Mouse (Mus musculus) myocyte (in vitro differentiated cells): ENCODE measurements around the gene Rab7. TPM values are rescaled to one million over a fixed set of nuclear protein-coding genes. Genes with fewer than 3 reads are reported as not detected.

Source experiments
- H3K27me3 ChIP-seq: one replicate; pipeline ENCODE4 v1.6.1; 2011; ENCODE audit not compliant: control insufficient read depth, insufficient read depth, insufficient read length
- H3K36me3 ChIP-seq: one replicate; pipeline ENCODE4 v1.6.1; 2011; ENCODE audit not compliant: control insufficient read depth, insufficient read depth
- H3K4me2 ChIP-seq: one replicate; pipeline ENCODE4 v1.6.1; 2011; ENCODE audit warnings: low read depth, control low read depth
- H3K4me3 ChIP-seq: one replicate; pipeline ENCODE4 v1.5.1; 2011; ENCODE audit warnings: mild to moderate bottlenecking, control low read depth, moderate library complexity
- H3K79me2 ChIP-seq: one replicate; pipeline ENCODE4 v1.6.1; 2011; ENCODE audit not compliant: control insufficient read depth, insufficient read depth
- H3ac ChIP-seq: one replicate; pipeline ENCODE4 v1.6.1; 2011; ENCODE audit not compliant: control insufficient read depth, insufficient read length
- CEBPB ChIP-seq: IDR thresholded peaks from 2 replicates; pipeline ENCODE4 v1.6.1; 2011; ENCODE audit warnings: mild to moderate bottlenecking, moderate library complexity; ENCODE audit not compliant: poor library complexity, insufficient read depth, severe bottlenecking
- E2F4 ChIP-seq: IDR thresholded peaks from one replicate; pipeline ENCODE4 v1.6.1; 2011; ENCODE audit warnings: mild to moderate bottlenecking, control low read depth, moderate library complexity; ENCODE audit not compliant: insufficient read depth
- MAX ChIP-seq: IDR thresholded peaks from one replicate; pipeline ENCODE4 v1.6.1; 2011; ENCODE audit warnings: low read depth, mild to moderate bottlenecking, control low read depth
- MYOD1 ChIP-seq, 3 experiments: IDR thresholded peaks; one replicate each; pipeline ENCODE4 v1.6.1; 2011; ENCODE audit warnings: control low read depth in 2 of 3, low read depth in 2 of 3, mild to moderate bottlenecking in 2 of 3, moderate library complexity in 1 of 3; ENCODE audit not compliant: insufficient read length in 2 of 3, control insufficient read depth in 1 of 3
- MYOG ChIP-seq, 3 experiments: IDR thresholded peaks; one replicate each; pipeline ENCODE4 v1.6.1; 2011; ENCODE audit warnings: control low read depth in 2 of 3, low read depth in 2 of 3, mild to moderate bottlenecking in 2 of 3; ENCODE audit not compliant: insufficient read length in 2 of 3, control insufficient read depth in 1 of 3, insufficient read depth in 1 of 3
- POLR2A ChIP-seq: IDR thresholded peaks from one replicate; pipeline ENCODE4 v1.6.1; 2011; ENCODE audit warnings: low read depth, mild to moderate bottlenecking, control low read depth, moderate library complexity; ENCODE audit not compliant: insufficient read length
- POLR2AphosphoS2 ChIP-seq: IDR thresholded peaks from one replicate; pipeline ENCODE4 v1.6.1; 2011; ENCODE audit warnings: low read depth, control low read depth; ENCODE audit not compliant: insufficient read length
- REST ChIP-seq: IDR thresholded peaks from one replicate; pipeline ENCODE4 v1.6.1; 2011; ENCODE audit warnings: mild to moderate bottlenecking, control low read depth, moderate library complexity; ENCODE audit not compliant: insufficient read depth, insufficient read length
- SRF ChIP-seq: IDR thresholded peaks from one replicate; pipeline ENCODE4 v1.6.1; 2011; ENCODE audit warnings: low read depth; ENCODE audit not compliant: control insufficient read depth, insufficient read length
- TCF12 ChIP-seq: IDR thresholded peaks from one replicate; pipeline ENCODE4 v1.6.1; 2011; ENCODE audit warnings: mild to moderate bottlenecking, control low read depth; ENCODE audit not compliant: poor library complexity, insufficient read depth, severe bottlenecking
- TCF3 ChIP-seq: IDR thresholded peaks from one replicate; pipeline ENCODE4 v1.6.1; 2011; ENCODE audit warnings: low read depth, control low read depth; ENCODE audit not compliant: insufficient read length
- USF1 ChIP-seq: IDR thresholded peaks from one replicate; pipeline ENCODE4 v1.6.1; 2011; ENCODE audit warnings: low read depth, mild to moderate bottlenecking, control low read depth, moderate library complexity
- polyA plus RNA-seq: library from polyadenylated mRNA; unstranded; fragments of >200 nt; fragmentation: generic; extraction: Trizol; gene quantifications from one replicate; pipeline ENCODE4 v1.2.1, GENCODE M21; 2012; ENCODE audit warnings: missing spikeins

Rab7 gene
- polyA plus RNA-seq, 1 experiment = 181 TPM

GRCm38 (mm10) chr6:87991886-87992285 is 53.2 kb downstream of the Rab7 start:
- H3K4me3 ChIP-seq = no peak overlapping the region
- TF ChIP-seq SRF (no peak), POLR2AphosphoS2 (no peak), MYOD1 (IDR thresholded peaks at IDR 0.05; ENCODE audit: control insufficient read depth in 1 of 3, insufficient read length in 2 of 3, low read depth in 2 of 3) (peak in 1 of 3 experiments; percentile 7), MYOG (IDR thresholded peaks at IDR 0.05; ENCODE audit: control insufficient read depth in 1 of 3, insufficient read depth in 1 of 3, insufficient read length in 2 of 3, low read depth in 2 of 3) (no peak)
- no peaks in the 10 kb centered on the region for H3K36me3 ChIP-seq
- no peak overlapping the region for H3K4me2 ChIP-seq
- no peaks in the 10 kb centered on the region for H3K79me2 ChIP-seq
- H3ac ChIP-seq = no peak overlapping the region
- H3K27me3 ChIP-seq = no peaks in the 10 kb centered on the region

- no peak overlapping the region for H3K4me2 ChIP-seq
- H3K27me3 ChIP-seq = no peaks in the 10 kb centered on the region
- TF ChIP-seq REST (no peak), TCF3 (peak; percentile 88), MYOD1 (IDR thresholded peaks at IDR 0.05; ENCODE audit: control insufficient read depth in 1 of 3, insufficient read length in 2 of 3, low read depth in 2 of 3) (peak in 2 of 3 experiments; percentile 90 to 96), MYOG (IDR thresholded peaks at IDR 0.05; ENCODE audit: control insufficient read depth in 1 of 3, insufficient read depth in 1 of 3, insufficient read length in 2 of 3, low read depth in 2 of 3) (peak; percentile 39 to 97 (median 96))
- H3K36me3 ChIP-seq = no peaks in the 10 kb centered on the region
- H3K79me2 ChIP-seq = no peaks in the 10 kb centered on the region
- H3ac ChIP-seq = no peak overlapping the region
- H3K4me3 ChIP-seq = no peak overlapping the region
These were observed 53.9 kb downstream of the Rab7 start for GRCm38 (mm10) chr6:87991216-87991615.

DNA sequence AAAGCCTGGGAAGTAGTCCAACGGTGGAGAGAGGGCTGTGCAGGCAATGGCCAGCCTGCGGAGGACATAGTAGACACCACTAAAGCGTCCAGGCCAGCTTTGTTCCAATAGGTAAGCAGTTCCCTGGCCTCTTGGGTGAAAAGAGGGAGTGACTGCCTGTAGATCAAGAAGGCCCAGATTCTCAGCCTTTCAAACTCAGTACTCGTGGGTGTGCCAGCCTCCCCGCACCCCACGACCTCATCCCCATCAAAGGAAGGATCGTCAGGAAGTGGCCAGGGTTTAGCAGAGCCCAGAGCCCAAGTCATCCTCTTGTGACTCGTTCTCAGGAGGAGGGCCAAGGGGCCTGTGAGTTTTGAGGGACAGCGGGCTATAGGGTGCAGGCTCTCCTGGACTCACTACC is 62.6 kb downstream of the Rab7 start:
- H3K4me3 ChIP-seq = peak overlapping the region; percentile 58

DNA sequence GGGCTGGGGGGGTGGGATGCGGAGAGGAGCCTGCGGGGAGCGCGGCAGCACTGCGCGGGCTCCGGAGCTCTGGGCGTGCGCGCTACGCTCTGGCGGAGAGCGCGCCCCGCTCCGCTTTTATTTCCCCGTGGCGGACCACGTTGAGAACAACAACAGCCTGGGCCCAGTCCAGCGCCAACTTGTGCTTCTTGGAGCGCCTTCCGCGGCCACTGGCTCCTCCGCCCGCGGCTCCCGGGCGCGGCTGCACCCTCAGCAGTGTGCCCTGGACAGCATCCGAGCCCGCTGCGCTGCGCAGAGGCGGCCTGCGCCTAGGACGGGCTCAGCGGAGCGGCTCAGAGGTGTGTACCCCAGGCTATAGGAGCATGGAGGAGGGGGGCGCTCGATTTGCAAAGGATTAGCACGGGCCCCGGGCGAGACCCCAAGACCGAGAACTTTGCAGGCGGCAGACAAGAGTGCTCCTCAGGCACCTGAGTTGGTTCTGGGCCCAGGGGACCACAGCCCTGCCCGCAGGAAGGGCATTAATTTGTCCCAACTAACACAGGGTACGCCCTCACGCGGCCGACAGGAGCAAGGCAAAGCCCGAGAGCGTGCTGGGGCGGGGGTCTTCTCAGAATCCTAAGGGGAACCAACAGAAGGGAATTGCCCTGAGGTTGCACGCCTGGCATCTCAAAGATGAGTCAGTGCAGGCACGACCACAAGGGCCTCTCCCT is 63.4 kb downstream of the Rab7 start, which contains the start of gene H1fx:
Gene H1fx, minus strand, starts transcription at position 91 of the 710 bp plus-strand sequence.
- Histone ChIP-seq H3K79me2 (no peaks in the 10 kb centered on the region), H3K4me3 (peak within 1 kb of the TSS; percentile 58), H3K36me3 (no peaks in the 10 kb centered on the region), H3ac (peak within 1 kb of the TSS; percentile 66), H3K4me2 (peak within 1 kb of the TSS; percentile 82), H3K27me3 (no peaks in the 10 kb centered on the region)
- peak; percentile 85 for TF ChIP-seq POLR2AphosphoS2
- TF ChIP-seq POLR2A = peak; percentile 77
- peak; percentile 21 for TF ChIP-seq E2F4
- TF ChIP-seq REST = no peak
- no peak for TF ChIP-seq TCF12
- peak in 1 of 3 experiments; percentile 17 for TF ChIP-seq MYOG (IDR thresholded peaks at IDR 0.05; ENCODE audit: control insufficient read depth in 1 of 3, insufficient read depth in 1 of 3, insufficient read length in 2 of 3, low read depth in 2 of 3)
- TF ChIP-seq CEBPB = 0 out of 2 replicates have a peak, but pooled peaks have one; percentile 31

More for the DNA sequence above, 62.6 kb downstream of the Rab7 start:
- Histone ChIP-seq H3ac (no peak overlapping the region), H3K79me2 (no peaks in the 10 kb centered on the region), H3K4me2 (peak overlapping the region; percentile 82), H3K36me3 (no peaks in the 10 kb centered on the region), H3K27me3 (no peaks in the 10 kb centered on the region)
- no peak for TF ChIP-seq MAX
- TF ChIP-seq REST = no peak
- TF ChIP-seq MYOD1 (IDR thresholded peaks at IDR 0.05; ENCODE audit: control insufficient read depth in 1 of 3, insufficient read length in 2 of 3, low read depth in 2 of 3) = no peak
- TF ChIP-seq CEBPB = no peak
- TF ChIP-seq E2F4 = no peak
- TF ChIP-seq SRF = no peak
- TF ChIP-seq USF1 = no peak
- TF ChIP-seq POLR2AphosphoS2 = no peak

DNA sequence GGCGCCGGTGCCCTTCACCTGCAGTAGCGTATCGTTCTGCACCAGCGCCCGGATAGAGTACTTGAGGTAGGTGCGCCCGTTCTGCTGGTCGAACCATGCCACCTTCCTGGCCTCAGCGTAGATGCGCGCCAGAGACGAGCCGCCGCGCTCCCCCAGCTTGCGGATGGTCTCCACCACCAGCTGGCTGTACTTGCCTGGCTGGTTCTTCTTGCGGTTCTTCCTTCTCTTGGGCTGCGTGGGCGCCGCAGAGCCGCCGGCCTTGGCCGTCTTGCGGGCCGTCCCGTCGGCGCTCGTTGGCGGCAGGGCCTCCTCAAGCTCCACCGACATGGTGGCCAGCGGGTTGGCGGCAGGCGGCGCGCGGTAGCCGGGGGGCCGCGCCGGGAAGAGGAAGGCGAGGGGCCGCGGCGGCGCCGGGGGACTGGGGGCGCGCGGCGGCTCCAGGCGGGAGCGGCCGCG is 64.0 kb downstream of the Rab7 start:
- TF ChIP-seq CEBPB (no peak), MYOD1 (IDR thresholded peaks at IDR 0.05; ENCODE audit: control insufficient read depth in 1 of 3, insufficient read length in 2 of 3, low read depth in 2 of 3) (no peak), MAX (no peak), POLR2A (peak; percentile 55), SRF (no peak), POLR2AphosphoS2 (no peak), MYOG (IDR thresholded peaks at IDR 0.05; ENCODE audit: control insufficient read depth in 1 of 3, insufficient read depth in 1 of 3, insufficient read length in 2 of 3, low read depth in 2 of 3) (peak in 2 of 3 experiments; percentile 1 to 13)
- H3K79me2 ChIP-seq = no peaks in the 10 kb centered on the region
- H3K4me3 ChIP-seq = peak overlapping the region; percentile 58
- peak overlapping the region; percentile 66 for H3ac ChIP-seq
- no peaks in the 10 kb centered on the region for H3K36me3 ChIP-seq
- no peaks in the 10 kb centered on the region for H3K27me3 ChIP-seq
- peak overlapping the region; percentile 75 for H3K4me2 ChIP-seq
